Mouse (Mus musculus): ENCODE measurements around the gene Nr4a1.

The Nr4a1 gene

GRCm38 (mm10) chr15:101290354-101290753, 36.3 kb downstream of the Nr4a1 start:
- no peak for DNase-seq

GRCm38 (mm10) chr15:101292012-101292411, 37.9 kb downstream of the Nr4a1 start:
- no peak for DNase-seq

- DNase-seq = no peak
Measured at GRCm38 (mm10) chr15:101293025-101293621, 39.1 kb downstream of the Nr4a1 start, which contains the start of gene 6030408B16Rik. 6030408B16Rik (plus strand) TSS chr15:101293212.

- DNase-seq = no peak
Measured at GRCm38 (mm10) chr15:101294028-101294894, 40.2 kb downstream of the Nr4a1 start.

GRCm38 (mm10) chr15:101295106-101295505, 41.0 kb downstream of the Nr4a1 start:
- no peak for DNase-seq

- DNase-seq = no peak
Measured at GRCm38 (mm10) chr15:101295616-101296015, 41.5 kb downstream of the Nr4a1 start.

- DNase-seq = no peak
Measured at GRCm38 (mm10) chr15:101296091-101296490, 42.0 kb downstream of the Nr4a1 start.

- no peak for DNase-seq
Measured at GRCm38 (mm10) chr15:101297988-101298387, 43.9 kb downstream of the Nr4a1 start.

- peak; percentile 73 for DNase-seq
Measured at GRCm38 (mm10) chr15:101298550-101298949, 44.5 kb downstream of the Nr4a1 start.

GRCm38 (mm10) chr15:101299480-101299960, 45.5 kb downstream of the Nr4a1 start:
- DNase-seq = no peak

GRCm38 (mm10) chr15:101300128-101300527, 46.1 kb downstream of the Nr4a1 start:
- DNase-seq = no peak

GRCm38 (mm10) chr15:101302201-101302600, 48.1 kb downstream of the Nr4a1 start:
- DNase-seq = no peak

- no peak for DNase-seq
Measured at GRCm38 (mm10) chr15:101303830-101304229, 49.8 kb downstream of the Nr4a1 start.

- no peak for DNase-seq
Measured at GRCm38 (mm10) chr15:101306459-101306858, 52.4 kb downstream of the Nr4a1 start.

GRCm38 (mm10) chr15:101308440-101309348, 54.6 kb downstream of the Nr4a1 start:
- DNase-seq = no peak

GRCm38 (mm10) chr15:101309493-101309892, 55.4 kb downstream of the Nr4a1 start:
- DNase-seq = no peak

GRCm38 (mm10) chr15:101311087-101311770, 57.2 kb downstream of the Nr4a1 start:
- DNase-seq = no peak

- no peak for DNase-seq
Measured at GRCm38 (mm10) chr15:101312006-101312405, 57.9 kb downstream of the Nr4a1 start.

GRCm38 (mm10) chr15:101315378-101315777, 61.3 kb downstream of the Nr4a1 start:
- DNase-seq = no peak

- peak; percentile 93 for DNase-seq
Measured at GRCm38 (mm10) chr15:101315832-101316231, 61.8 kb downstream of the Nr4a1 start.

- no peak for DNase-seq
Measured at GRCm38 (mm10) chr15:101316279-101316912, 62.3 kb downstream of the Nr4a1 start.
